Mouse (Mus musculus) neural tube, embryonic 11.5 days (tissue): ENCODE data around the gene Tcea3. TPM values are rescaled to one million over a fixed set of nuclear protein-coding genes. Genes with fewer than 3 reads are reported as not detected.

Source experiments
- ATAC-seq: fragments of 200-750 bp; cut with Nextera tagmentation; 2 replicates; pipeline ENCODE4 v1.8.0; 2017; ENCODE audit warnings: moderate number of reproducible peaks, mild to moderate bottlenecking, moderate TSS enrichment, moderate library complexity; ENCODE audit not compliant: insufficient read depth, low FRiP score, low TSS enrichment
- DNase-seq: peaks from one replicate; pipeline ENCODE4 v3.0.0-alpha.2; 2015; ENCODE audit warnings: low spot score
- H3K27ac ChIP-seq: fragments of 300-500 bp; sonication (generic); 2 replicates; pipeline ENCODE4 v1.5.1; 2014; ENCODE audit warnings: low read depth, mild to moderate bottlenecking, low read length
- H3K27me3 ChIP-seq: fragments of 300-500 bp; sonication (generic); 2 replicates; pipeline ENCODE4 v1.6.1; 2014; ENCODE audit warnings: mild to moderate bottlenecking, low read length, mixed read lengths; ENCODE audit not compliant: control insufficient read depth, insufficient read depth
- H3K36me3 ChIP-seq: fragments of 300-500 bp; sonication (generic); 2 replicates; pipeline ENCODE4 v1.6.1; 2014; ENCODE audit warnings: mild to moderate bottlenecking, low read length, moderate library complexity, mixed read lengths; ENCODE audit not compliant: control insufficient read depth, insufficient read depth
- H3K4me1 ChIP-seq: fragments of 300-500 bp; sonication (generic); 2 replicates; pipeline ENCODE4 v1.6.1; 2014; ENCODE audit warnings: low read length, mixed read lengths; ENCODE audit not compliant: control insufficient read depth, insufficient read depth
- H3K4me2 ChIP-seq: fragments of 300-500 bp; sonication (generic); 2 replicates; pipeline ENCODE4 v1.6.1; 2014; ENCODE audit warnings: low read depth, mild to moderate bottlenecking, moderate library complexity
- H3K4me3 ChIP-seq: fragments of 300-500 bp; sonication (generic); 2 replicates; pipeline ENCODE4 v1.5.1; 2014; ENCODE audit warnings: low read depth, low read length
- H3K9ac ChIP-seq: fragments of 300-500 bp; sonication (generic); 2 replicates; pipeline ENCODE4 v1.6.1; 2014; ENCODE audit warnings: mild to moderate bottlenecking, low read length
- H3K9me3 ChIP-seq: fragments of 300-500 bp; sonication (generic); 2 replicates; pipeline ENCODE4 v1.6.1; 2016; ENCODE audit warnings: low read length; ENCODE audit not compliant: control insufficient read depth
- WGBS: fragments of 180-500 bp; shearing (Covaris S2); extraction: QIAGEN DNeasy Blood & Tissue Kit; methylation state at CpG from one replicate; pipeline ENCODE4 v1.1.7; 2014; 5-methylcytosine and 5-hydroxymethylcytosine counted together
- polyA plus RNA-seq: library from polyadenylated mRNA; unstranded; fragments of >200 nt; fragmentation: Nextera tagmentation; extraction: Ambion mirVana; gene quantifications from 2 replicates; pipeline ENCODE4 v1.2.1, GENCODE M21; 2014

Gene Tcea3
- polyA plus RNA-seq, 1 experiment from 2014 or later = 6.5 TPM

GRCm38 (mm10) chr4:136213629-136214028, 33.9 kb upstream of the Tcea3 start:
- H3K9me3 ChIP-seq = no peaks in the 10 kb centered on the region
- WGBS = 83% methylated on average over 7 of the region's 7 CpGs

GRCm38 (mm10) chr4:136214828-136215227, 32.7 kb upstream of the Tcea3 start:
- H3K4me2 ChIP-seq = no peak overlapping the region
- H3K4me1 ChIP-seq = peaks cover 13% of the 10 kb centered on the region
- no peaks in the 10 kb centered on the region for H3K27me3 ChIP-seq
- H3K36me3 ChIP-seq = no peaks in the 10 kb centered on the region
- DNase-seq (no peak), ATAC-seq (no peak)
- 88% methylated on average over 8 of the region's 8 CpGs for WGBS
- H3K9me3 ChIP-seq = no peaks in the 10 kb centered on the region
- H3K27ac ChIP-seq = no peak overlapping the region
- H3K9ac ChIP-seq = no peak overlapping the region
- no peak overlapping the region for H3K4me3 ChIP-seq

More at GRCm38 (mm10) chr4:136213629-136214028, 33.9 kb upstream of the Tcea3 start:
- Histone ChIP-seq H3K36me3 (no peaks in the 10 kb centered on the region), H3K4me1 (peaks cover 5% of the 10 kb centered on the region), H3K9ac (no peak overlapping the region), H3K4me3 (no peak overlapping the region), H3K27me3 (no peaks in the 10 kb centered on the region), H3K4me2 (no peak overlapping the region), H3K27ac (no peak overlapping the region)
- ATAC-seq = no peak
- no peak for DNase-seq

- DNase-seq (no peak), ATAC-seq (no peak)
- 91% methylated on average over 8 of the region's 8 CpGs for WGBS
- Histone ChIP-seq H3K4me2 (no peak overlapping the region), H3K4me3 (no peak overlapping the region), H3K27me3 (no peaks in the 10 kb centered on the region), H3K36me3 (no peaks in the 10 kb centered on the region), H3K4me1 (peaks cover 13% of the 10 kb centered on the region), H3K27ac (no peak overlapping the region), H3K9ac (no peak overlapping the region), H3K9me3 (no peaks in the 10 kb centered on the region)
Observed at GRCm38 (mm10) chr4:136215576-136215975, 32.0 kb upstream of the Tcea3 start.

- Histone ChIP-seq H3K9ac (no peak overlapping the region), H3K4me2 (no peak overlapping the region), H3K9me3 (no peaks in the 10 kb centered on the region), H3K4me1 (peaks cover 13% of the 10 kb centered on the region), H3K27me3 (no peaks in the 10 kb centered on the region), H3K36me3 (no peaks in the 10 kb centered on the region), H3K4me3 (no peak overlapping the region), H3K27ac (no peak overlapping the region)
- ATAC-seq (no peak), DNase-seq (no peak)
- 62% methylated on average over 10 of the region's 10 CpGs for WGBS
Observed at GRCm38 (mm10) chr4:136217063-136217462, 30.5 kb upstream of the Tcea3 start.

GRCm38 (mm10) chr4:136218595-136219214, 28.8 kb upstream of the Tcea3 start:
- ATAC-seq (no peak), DNase-seq (peak; percentile 58)
- peak overlapping the region; percentile 18 for H3K4me2 ChIP-seq
- H3K36me3 ChIP-seq = no peaks in the 10 kb centered on the region
- no peaks in the 10 kb centered on the region for H3K27me3 ChIP-seq
- H3K4me3 ChIP-seq = no peak overlapping the region
- peaks cover 17% of the 10 kb centered on the region for H3K4me1 ChIP-seq
- peak overlapping the region; percentile 38; the same call in 1 of the 2 replicates for H3K9ac ChIP-seq
- H3K9me3 ChIP-seq = no peaks in the 10 kb centered on the region
- H3K27ac ChIP-seq = no peak overlapping the region
- 10% methylated on average over 17 of the region's 18 CpGs for WGBS

GRCm38 (mm10) chr4:136220133-136220775, 27.3 kb upstream of the Tcea3 start:
- Histone ChIP-seq H3K4me1 (peaks cover 26% of the 10 kb centered on the region), H3K27ac (no peak overlapping the region), H3K36me3 (no peaks in the 10 kb centered on the region), H3K4me3 (no peak overlapping the region), H3K4me2 (peak overlapping the region; percentile 25), H3K9ac (no peak overlapping the region), H3K27me3 (no peaks in the 10 kb centered on the region), H3K9me3 (no peaks in the 10 kb centered on the region)
- ATAC-seq = no peak
- no peak for DNase-seq
- WGBS = 4% methylated on average over 17 of the region's 17 CpGs

GRCm38 (mm10) chr4:136223549-136224239, 23.8 kb upstream of the Tcea3 start:
- H3K9me3 ChIP-seq = no peaks in the 10 kb centered on the region
- no peaks in the 10 kb centered on the region for H3K27me3 ChIP-seq
- ATAC-seq = peak; percentile 61; the same call in 1 of the 2 replicates
- H3K4me1 ChIP-seq = peaks cover 20% of the 10 kb centered on the region
- no peak overlapping the region for H3K9ac ChIP-seq
- no peak overlapping the region for H3K4me3 ChIP-seq
- whole genome bisulfite sequencing = 65% methylated on average over 13 of the region's 13 CpGs
- H3K27ac ChIP-seq = peak overlapping the region; percentile 31; the same call in 1 of the 2 replicates
- no peak overlapping the region for H3K4me2 ChIP-seq
- DNase-seq = peak; percentile 67
- H3K36me3 ChIP-seq = no peaks in the 10 kb centered on the region

GRCm38 (mm10) chr4:136224240-136224559, 23.3 kb upstream of the Tcea3 start:
- H3K36me3 ChIP-seq = no peaks in the 10 kb centered on the region
- WGBS = 68% methylated on average over 4 of the region's 5 CpGs
- no peaks in the 10 kb centered on the region for H3K9me3 ChIP-seq
- H3K4me2 ChIP-seq = no peak overlapping the region
- no peak for ATAC-seq
- DNase-seq = no peak
- H3K27ac ChIP-seq = 0 out of 2 replicates have a peak overlapping the region, but pooled peaks have one; percentile 34
- no peaks in the 10 kb centered on the region for H3K27me3 ChIP-seq
- H3K4me1 ChIP-seq = peaks cover 15% of the 10 kb centered on the region
- no peak overlapping the region for H3K9ac ChIP-seq
- no peak overlapping the region for H3K4me3 ChIP-seq
